Mouse (Mus musculus): Measurements from ENCODE around the gene Usp35. TPM values are rescaled to one million over a fixed set of nuclear protein-coding genes. Genes with fewer than 3 reads are reported as not detected.

The Usp35 gene
- polyA plus RNA-seq, 1 experiment = 1.6 TPM

DNA sequence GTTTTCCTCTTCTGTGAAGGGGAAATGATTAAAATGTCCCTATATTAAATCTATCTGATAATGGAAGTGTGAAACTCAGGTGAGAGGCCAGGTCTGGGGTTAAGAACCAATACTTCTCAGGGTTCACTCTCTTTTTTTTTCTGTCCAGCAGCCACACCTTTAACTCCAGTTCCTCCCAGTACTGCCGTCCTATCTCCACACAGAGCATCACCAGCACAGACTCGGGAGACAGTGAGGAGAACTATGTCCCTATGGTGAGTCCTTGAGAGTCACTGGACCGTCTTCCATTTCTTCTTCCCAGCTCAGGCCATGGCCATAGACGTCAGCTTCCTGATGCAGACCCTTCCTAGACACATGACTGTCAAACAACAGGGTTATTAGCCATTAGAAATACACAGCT is 28.9 kb downstream of the Usp35 start:
- H3K4me2 ChIP-seq (ENCODE audit: low read depth) = no peak overlapping the region
- H3ac ChIP-seq (ENCODE audit: control insufficient read depth, insufficient read length) = no peak overlapping the region
- peaks cover 5% of the 10 kb centered on the region for H3K36me3 ChIP-seq (ENCODE audit: control insufficient read depth, insufficient read depth)
- H3K4me3 ChIP-seq = no peak overlapping the region
- TF ChIP-seq TCF12 (IDR thresholded peaks at IDR 0.05; ENCODE audit: insufficient read depth, poor library complexity, severe bottlenecking) = no peak
- TF ChIP-seq SRF (IDR thresholded peaks at IDR 0.05; ENCODE audit: control insufficient read depth, insufficient read length, low read depth) = no peak
- TF ChIP-seq MYOD1 (IDR thresholded peaks at IDR 0.05; ENCODE audit: control insufficient read depth in 1 of 3, insufficient read length in 2 of 3, low read depth in 2 of 3) = no peak
- no peak for TF ChIP-seq USF1 (IDR thresholded peaks at IDR 0.05; ENCODE audit: low read depth)
- no peak for TF ChIP-seq MAX (IDR thresholded peaks at IDR 0.05; ENCODE audit: low read depth)
- no peak for TF ChIP-seq POLR2AphosphoS2 (IDR thresholded peaks at IDR 0.05; ENCODE audit: insufficient read length, low read depth)
- no peak for TF ChIP-seq E2F4 (IDR thresholded peaks at IDR 0.05; ENCODE audit: insufficient read depth)
- no peak for TF ChIP-seq TCF3 (IDR thresholded peaks at IDR 0.05; ENCODE audit: insufficient read length, low read depth)
- no peak for TF ChIP-seq CEBPB (IDR thresholded peaks at IDR 0.05; ENCODE audit: insufficient read depth, poor library complexity, severe bottlenecking)
- TF ChIP-seq MYOG (IDR thresholded peaks at IDR 0.05; ENCODE audit: control insufficient read depth in 1 of 3, insufficient read depth in 1 of 3, insufficient read length in 2 of 3, low read depth in 2 of 3) = no peak
- TF ChIP-seq POLR2A (IDR thresholded peaks at IDR 0.05; ENCODE audit: insufficient read length, low read depth) = no peak
- no peaks in the 10 kb centered on the region for H3K27me3 ChIP-seq (ENCODE audit: control insufficient read depth, insufficient read depth, insufficient read length)
- H3K79me2 ChIP-seq (ENCODE audit: control insufficient read depth, insufficient read depth) = no peaks in the 10 kb centered on the region

DNA sequence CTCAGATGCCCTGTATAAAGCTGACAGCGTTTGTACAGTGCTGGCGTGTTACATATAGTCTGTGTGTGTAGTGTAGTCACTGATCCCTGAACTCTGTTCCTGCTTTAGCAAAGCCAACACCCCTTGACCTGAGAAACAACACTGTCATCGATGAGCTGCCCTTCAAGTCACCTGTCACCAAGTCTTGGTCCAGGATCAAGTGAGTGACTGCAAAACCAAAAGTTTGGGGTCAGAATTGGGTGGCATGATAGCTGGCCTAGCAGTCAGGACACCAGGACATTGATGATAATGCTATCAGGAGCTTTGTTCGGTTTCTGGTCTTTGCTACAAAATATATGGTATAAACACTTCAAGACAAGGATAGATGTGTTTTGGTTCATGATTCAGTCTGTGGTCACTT is 29.6 kb downstream of the Usp35 start:
- peaks cover 4% of the 10 kb centered on the region for H3K36me3 ChIP-seq (ENCODE audit: control insufficient read depth, insufficient read depth)
- TF ChIP-seq TCF12 (IDR thresholded peaks at IDR 0.05; ENCODE audit: insufficient read depth, poor library complexity, severe bottlenecking) (no peak), SRF (IDR thresholded peaks at IDR 0.05; ENCODE audit: control insufficient read depth, insufficient read length, low read depth) (no peak), POLR2AphosphoS2 (IDR thresholded peaks at IDR 0.05; ENCODE audit: insufficient read length, low read depth) (no peak), POLR2A (IDR thresholded peaks at IDR 0.05; ENCODE audit: insufficient read length, low read depth) (no peak)
- no peak overlapping the region for H3ac ChIP-seq (ENCODE audit: control insufficient read depth, insufficient read length)
- H3K79me2 ChIP-seq (ENCODE audit: control insufficient read depth, insufficient read depth) = no peaks in the 10 kb centered on the region
- no peak overlapping the region for H3K4me3 ChIP-seq
- H3K27me3 ChIP-seq (ENCODE audit: control insufficient read depth, insufficient read depth, insufficient read length) = no peaks in the 10 kb centered on the region
- H3K4me2 ChIP-seq (ENCODE audit: low read depth) = no peak overlapping the region

- Histone ChIP-seq H3K79me2 (ENCODE audit: control insufficient read depth, insufficient read depth) (no peaks in the 10 kb centered on the region), H3K36me3 (ENCODE audit: control insufficient read depth, insufficient read depth) (peaks cover 2% of the 10 kb centered on the region), H3K27me3 (ENCODE audit: control insufficient read depth, insufficient read depth, insufficient read length) (no peaks in the 10 kb centered on the region), H3ac (ENCODE audit: control insufficient read depth, insufficient read length) (no peak overlapping the region), H3K4me2 (ENCODE audit: low read depth) (no peak overlapping the region), H3K4me3 (no peak overlapping the region)
- TF ChIP-seq REST (IDR thresholded peaks at IDR 0.05; ENCODE audit: insufficient read depth, insufficient read length) (no peak), E2F4 (IDR thresholded peaks at IDR 0.05; ENCODE audit: insufficient read depth) (no peak), SRF (IDR thresholded peaks at IDR 0.05; ENCODE audit: control insufficient read depth, insufficient read length, low read depth) (no peak), USF1 (IDR thresholded peaks at IDR 0.05; ENCODE audit: low read depth) (no peak), POLR2A (IDR thresholded peaks at IDR 0.05; ENCODE audit: insufficient read length, low read depth) (no peak), POLR2AphosphoS2 (IDR thresholded peaks at IDR 0.05; ENCODE audit: insufficient read length, low read depth) (no peak), TCF3 (IDR thresholded peaks at IDR 0.05; ENCODE audit: insufficient read length, low read depth) (no peak), CEBPB (IDR thresholded peaks at IDR 0.05; ENCODE audit: insufficient read depth, poor library complexity, severe bottlenecking) (no peak)
Measured at GRCm38 (mm10) chr7:97301321-97301720, 30.5 kb downstream of the Usp35 start.

DNA sequence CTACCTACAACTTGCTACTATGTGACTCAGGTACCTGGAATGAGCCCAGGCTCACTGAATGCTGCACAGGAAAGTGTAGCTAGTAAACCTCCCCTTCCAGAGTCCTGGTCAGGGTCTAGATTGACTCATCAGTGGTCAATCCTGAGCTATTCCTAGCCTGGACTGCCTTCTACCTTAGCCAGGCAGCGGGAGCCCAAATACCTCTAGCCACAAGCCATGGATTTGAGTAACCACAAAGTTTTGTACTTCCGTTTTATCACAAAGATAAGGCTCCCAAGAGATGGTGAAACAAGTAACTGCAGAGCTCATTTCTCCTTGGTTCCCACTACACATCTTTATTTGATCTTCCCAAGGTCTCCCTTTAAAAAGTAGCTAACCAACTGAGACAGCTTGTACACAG is 30.9 kb downstream of the Usp35 start:
- Histone ChIP-seq H3K27me3 (ENCODE audit: control insufficient read depth, insufficient read depth, insufficient read length) (no peaks in the 10 kb centered on the region), H3K36me3 (ENCODE audit: control insufficient read depth, insufficient read depth) (no peaks in the 10 kb centered on the region), H3K4me3 (no peak overlapping the region), H3K79me2 (ENCODE audit: control insufficient read depth, insufficient read depth) (no peaks in the 10 kb centered on the region), H3K4me2 (ENCODE audit: low read depth) (no peak overlapping the region), H3ac (ENCODE audit: control insufficient read depth, insufficient read length) (no peak overlapping the region)
- TF ChIP-seq MAX (IDR thresholded peaks at IDR 0.05; ENCODE audit: low read depth) = no peak
- no peak for TF ChIP-seq TCF3 (IDR thresholded peaks at IDR 0.05; ENCODE audit: insufficient read length, low read depth)
- TF ChIP-seq CEBPB (IDR thresholded peaks at IDR 0.05; ENCODE audit: insufficient read depth, poor library complexity, severe bottlenecking) = no peak
- no peak for TF ChIP-seq POLR2AphosphoS2 (IDR thresholded peaks at IDR 0.05; ENCODE audit: insufficient read length, low read depth)
- TF ChIP-seq POLR2A (IDR thresholded peaks at IDR 0.05; ENCODE audit: insufficient read length, low read depth) = no peak
- TF ChIP-seq SRF (IDR thresholded peaks at IDR 0.05; ENCODE audit: control insufficient read depth, insufficient read length, low read depth) = no peak
- TF ChIP-seq MYOD1 (IDR thresholded peaks at IDR 0.05; ENCODE audit: control insufficient read depth in 1 of 3, insufficient read length in 2 of 3, low read depth in 2 of 3) = no peak
- TF ChIP-seq E2F4 (IDR thresholded peaks at IDR 0.05; ENCODE audit: insufficient read depth) = no peak
- no peak for TF ChIP-seq TCF12 (IDR thresholded peaks at IDR 0.05; ENCODE audit: insufficient read depth, poor library complexity, severe bottlenecking)

GRCm38 (mm10) chr7:97298943-97299342 is 32.9 kb downstream of the Usp35 start:
- Histone ChIP-seq H3K27me3 (ENCODE audit: control insufficient read depth, insufficient read depth, insufficient read length) (no peaks in the 10 kb centered on the region), H3K4me3 (no peak overlapping the region), H3ac (ENCODE audit: control insufficient read depth, insufficient read length) (no peak overlapping the region), H3K4me2 (ENCODE audit: low read depth) (no peak overlapping the region), H3K36me3 (ENCODE audit: control insufficient read depth, insufficient read depth) (no peaks in the 10 kb centered on the region), H3K79me2 (ENCODE audit: control insufficient read depth, insufficient read depth) (no peaks in the 10 kb centered on the region)
- TF ChIP-seq MYOD1 (IDR thresholded peaks at IDR 0.05; ENCODE audit: control insufficient read depth in 1 of 3, insufficient read length in 2 of 3, low read depth in 2 of 3) = no peak
